Mouse (Mus musculus): Measurements from ENCODE around the gene Tgm2. TPM values are rescaled to one million over a fixed set of nuclear protein-coding genes. Genes with fewer than 3 reads are reported as not detected.

The Tgm2 gene
- total RNA-seq, 2 experiments from 2014 or later = 6.9 TPM

DNA sequence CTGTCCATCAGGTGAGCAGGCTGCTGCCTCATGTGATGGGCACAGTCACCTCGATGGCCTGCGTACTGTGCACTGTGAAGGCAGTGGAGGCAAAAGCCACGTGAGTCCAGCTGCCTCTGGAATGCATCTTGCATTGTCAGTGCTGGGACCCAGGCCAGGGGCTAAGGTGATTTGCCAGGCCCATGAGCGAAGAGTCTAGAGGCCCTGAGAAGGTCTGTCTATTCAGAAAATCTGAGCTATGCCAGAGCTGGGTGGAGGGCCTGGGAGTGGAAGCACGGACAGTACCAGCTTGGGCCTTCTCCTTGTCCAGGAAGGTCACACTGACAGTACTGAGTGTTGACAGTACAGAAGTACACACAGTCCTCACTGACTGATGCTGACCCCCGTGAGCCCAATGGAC is 23.4 kb downstream of the Tgm2 start:
- DNase-seq (ENCODE audit: extremely low spot score in 1 of 2, low spot score in 2 of 2) = no peak
- intact Hi-C loops (cut with DNase I) = no loop called here

- intact Hi-C loops (cut with DNase I) = no loop called here
- peak in 1 of 2 experiments; percentile 76 for DNase-seq (ENCODE audit: extremely low spot score in 1 of 2, low spot score in 2 of 2)
These were observed 24.4 kb downstream of the Tgm2 start for GRCm38 (mm10) chr2:158121645-158122326.

DNA sequence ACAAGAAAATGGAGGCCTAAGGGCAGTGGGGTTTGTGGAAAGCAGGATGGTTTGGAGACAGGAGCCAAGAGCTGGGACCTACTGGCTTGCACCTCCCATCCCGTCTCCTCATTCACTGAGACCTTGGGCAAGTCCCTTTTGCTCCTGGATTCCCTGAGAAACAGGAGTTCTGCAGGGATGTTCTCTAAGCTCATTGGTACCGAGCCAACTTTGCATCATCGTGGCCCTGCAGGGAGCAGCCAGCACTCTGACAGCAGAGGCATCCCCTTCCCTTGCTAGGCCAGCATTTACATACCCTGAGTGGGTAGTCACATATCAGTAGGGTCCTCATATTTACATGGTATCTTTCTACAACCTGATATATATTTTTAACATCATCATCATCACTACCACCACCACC is 25.4 kb downstream of the Tgm2 start:
- intact Hi-C loops (cut with DNase I) = no loop called here

DNA sequence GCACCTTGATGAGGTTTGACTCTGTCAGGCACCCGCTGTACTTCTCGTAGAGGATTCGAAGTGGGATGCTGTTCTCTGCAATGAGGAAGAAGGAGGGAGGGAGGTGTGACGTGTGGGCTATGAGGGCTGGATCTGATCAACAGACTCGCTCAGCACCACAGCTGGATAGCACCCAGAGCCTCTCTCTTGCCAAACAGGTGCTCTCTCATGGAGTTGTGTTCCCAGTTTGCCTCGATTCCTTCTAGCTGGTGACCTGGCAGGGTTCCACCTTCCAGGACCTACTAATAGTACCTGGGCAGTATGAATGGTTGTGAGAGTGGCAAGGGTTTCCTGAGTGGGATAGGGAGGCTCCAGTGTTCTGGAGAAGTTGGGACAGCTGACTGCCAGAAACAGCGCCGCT is 26.0 kb downstream of the Tgm2 start:
- no peak for DNase-seq (ENCODE audit: extremely low spot score in 1 of 2, low spot score in 2 of 2)
- intact Hi-C loops (cut with DNase I) = no loop called here

More for the DNA sequence above, 25.4 kb downstream of the Tgm2 start:
- no peak for DNase-seq (ENCODE audit: extremely low spot score in 1 of 2, low spot score in 2 of 2)

DNA sequence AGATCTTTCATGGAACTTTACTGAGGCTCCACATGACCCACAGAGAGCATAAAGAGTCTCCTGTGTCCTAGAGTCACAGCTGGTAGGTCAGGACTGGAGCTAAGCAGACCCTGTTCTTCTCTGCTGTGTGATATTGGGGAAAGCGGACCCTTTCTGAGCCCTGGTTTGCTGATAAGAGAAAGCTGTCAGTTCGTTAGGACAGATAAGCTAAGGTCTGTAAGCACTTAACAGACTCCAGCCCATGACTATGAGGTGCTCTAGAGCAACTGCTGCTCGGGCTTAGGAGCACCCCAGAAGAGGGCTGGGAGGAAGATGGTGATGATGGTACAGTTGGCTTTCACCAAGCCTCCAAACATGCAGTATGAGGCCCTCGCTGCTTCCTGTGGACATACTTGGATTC is 27.1 kb downstream of the Tgm2 start:
- no peak for DNase-seq (ENCODE audit: extremely low spot score in 1 of 2, low spot score in 2 of 2)
- intact Hi-C loops (cut with DNase I) = no loop called here

- no peak for DNase-seq (ENCODE audit: extremely low spot score in 1 of 2, low spot score in 2 of 2)
- intact Hi-C loops (cut with DNase I) = no loop called here
These were observed 29.6 kb downstream of the Tgm2 start for GRCm38 (mm10) chr2:158116653-158117052.

DNA sequence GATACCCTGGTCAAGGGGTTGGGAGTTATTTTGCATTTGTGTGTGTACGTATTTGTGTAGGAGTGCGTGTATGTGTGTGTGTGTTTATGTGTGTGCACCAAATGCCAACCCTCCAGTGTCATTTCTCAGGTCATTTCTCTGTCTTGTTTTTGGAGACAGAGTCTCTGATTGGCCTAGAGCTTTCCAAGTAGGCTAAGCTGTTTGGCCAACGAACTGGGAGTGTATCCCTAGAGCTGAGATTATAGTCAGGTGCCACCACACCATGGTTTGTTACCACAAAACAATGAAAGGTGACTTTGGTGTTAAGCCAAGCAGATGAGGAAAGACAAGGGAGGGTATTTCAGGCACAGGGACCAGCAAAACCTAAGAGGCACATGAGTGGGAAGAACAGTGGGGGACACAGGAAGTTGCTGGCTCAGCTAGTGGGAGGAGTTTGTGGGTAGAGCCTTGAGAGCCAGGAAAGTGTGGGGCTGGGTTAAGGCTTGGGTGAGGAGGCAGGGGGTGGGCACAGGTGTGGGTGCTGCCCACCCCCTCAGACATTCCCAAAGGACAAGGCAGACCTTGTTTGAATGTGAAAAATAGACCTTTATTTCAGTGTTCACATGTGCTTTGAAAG is 30.3 kb downstream of the Tgm2 start:
- intact Hi-C loops (cut with DNase I) = no loop called here
- DNase-seq (ENCODE audit: extremely low spot score in 1 of 2, low spot score in 2 of 2) = no peak

- no peak for DNase-seq (ENCODE audit: extremely low spot score in 1 of 2, low spot score in 2 of 2)
- intact Hi-C loops (cut with DNase I) = no loop called here
These were observed 31.3 kb downstream of the Tgm2 start for GRCm38 (mm10) chr2:158114931-158115330.

- DNase-seq (ENCODE audit: extremely low spot score in 1 of 2, low spot score in 2 of 2) = peak in 1 of 2 experiments; percentile 85
- intact Hi-C loops (cut with DNase I) = no loop called here
These were observed 32.5 kb downstream of the Tgm2 start for GRCm38 (mm10) chr2:158113591-158114257.

- no peak for DNase-seq (ENCODE audit: extremely low spot score in 1 of 2, low spot score in 2 of 2)
- intact Hi-C loops (cut with DNase I) = loop anchor here (5.0 kb wide), 1 partner anchor 33 kb away; no protein-coding TSS in a partner anchor
These were observed 36.7 kb downstream of the Tgm2 start for GRCm38 (mm10) chr2:158109516-158109915.

DNA sequence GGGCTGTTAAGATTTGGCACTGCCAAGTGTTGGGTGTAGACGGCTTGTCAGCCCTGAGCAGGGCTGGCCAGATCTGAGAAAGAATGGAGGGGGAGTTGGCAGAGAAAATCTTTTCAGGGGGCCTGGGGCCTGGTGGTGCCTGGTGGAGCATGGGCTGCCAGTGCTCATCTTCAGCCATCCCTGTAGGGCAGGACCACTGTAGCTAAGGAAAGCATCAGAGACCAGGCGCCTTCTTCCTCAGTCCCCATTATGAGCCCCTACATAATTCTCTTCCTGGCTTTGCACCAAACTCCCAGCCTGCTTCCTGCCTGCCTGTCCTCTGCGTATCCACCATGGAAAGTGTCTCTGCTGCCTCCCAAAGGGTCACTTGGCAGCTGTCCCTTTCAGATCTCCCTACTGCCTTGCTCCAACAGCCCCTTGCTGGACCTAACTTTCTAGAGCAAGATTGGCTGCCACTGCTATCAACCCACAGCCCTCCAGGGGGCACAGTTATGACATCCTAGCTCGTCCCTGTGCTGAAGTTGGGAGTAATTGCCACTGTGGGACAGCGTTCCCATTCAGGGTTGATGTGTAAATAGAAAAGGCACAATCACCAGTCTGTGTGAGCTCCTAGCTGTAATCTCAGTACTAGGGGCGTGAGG is 39.2 kb downstream of the Tgm2 start:
- intact Hi-C loops (cut with DNase I) = loop anchor here (5.0 kb wide), 1 partner anchor 35 kb away; no protein-coding TSS in a partner anchor
- DNase-seq (ENCODE audit: extremely low spot score in 1 of 2, low spot score in 2 of 2) = peak in 1 of 2 experiments; percentile 68

- intact Hi-C loops (cut with DNase I) = loop anchor here (5.0 kb wide), 1 partner anchor 37 kb away; no protein-coding TSS in a partner anchor
- no peak for DNase-seq (ENCODE audit: extremely low spot score in 1 of 2, low spot score in 2 of 2)
These were observed 40.6 kb downstream of the Tgm2 start for GRCm38 (mm10) chr2:158105605-158106004.

DNA sequence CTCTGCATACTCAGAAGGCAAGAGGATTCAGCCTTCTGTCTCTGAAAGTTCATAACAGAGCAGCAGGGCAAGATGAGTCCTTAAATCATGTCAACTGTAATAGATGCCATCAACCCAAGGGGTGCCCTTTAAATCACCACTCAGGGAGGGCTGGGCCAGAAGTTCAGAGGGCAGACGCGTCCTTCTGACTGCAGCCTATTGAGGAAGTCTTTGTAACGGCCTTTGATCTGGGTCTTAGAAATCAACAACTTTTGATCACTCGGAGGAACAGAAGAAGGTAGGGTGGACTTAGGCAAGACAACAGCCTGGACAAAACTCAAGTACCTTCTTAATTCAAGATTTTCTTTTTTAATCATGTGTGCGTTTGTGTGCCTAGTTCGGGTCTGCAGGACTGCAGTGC is 41.3 kb downstream of the Tgm2 start:
- DNase-seq (ENCODE audit: extremely low spot score in 1 of 2, low spot score in 2 of 2) = no peak
- intact Hi-C loops (cut with DNase I) = loop anchor here (5.0 kb wide), 1 partner anchor 37 kb away; no protein-coding TSS in a partner anchor

DNA sequence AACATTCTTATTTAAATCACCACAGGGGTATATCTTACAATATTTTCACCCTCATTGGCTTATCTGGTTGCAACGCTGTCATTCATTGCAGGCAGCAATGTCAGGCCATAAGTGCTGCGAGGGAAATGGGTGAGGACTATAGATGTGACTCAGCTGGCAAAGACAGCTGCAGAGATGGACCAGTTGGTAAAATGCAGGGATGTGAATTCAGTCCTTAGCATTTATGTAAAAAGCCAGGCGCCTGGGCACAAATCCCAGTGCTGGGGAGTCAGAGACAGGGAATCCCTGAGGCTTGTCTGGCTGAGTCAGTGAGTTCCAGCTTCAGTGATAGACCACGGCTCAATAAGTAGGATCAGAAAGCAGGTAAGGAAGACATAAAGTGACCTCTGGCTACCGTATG is 44.5 kb downstream of the Tgm2 start:
- intact Hi-C loops (cut with DNase I) = no loop called here
- DNase-seq (ENCODE audit: extremely low spot score in 1 of 2, low spot score in 2 of 2) = peak in 1 of 2 experiments; percentile 39

GRCm38 (mm10) chr2:158099537-158099936 is 46.7 kb downstream of the Tgm2 start:
- no peak for DNase-seq (ENCODE audit: extremely low spot score in 1 of 2, low spot score in 2 of 2)
- intact Hi-C loops (cut with DNase I) = no loop called here

- no peak for DNase-seq (ENCODE audit: extremely low spot score in 1 of 2, low spot score in 2 of 2)
These were observed 47.5 kb downstream of the Tgm2 start for GRCm38 (mm10) chr2:158098730-158099129.

DNA sequence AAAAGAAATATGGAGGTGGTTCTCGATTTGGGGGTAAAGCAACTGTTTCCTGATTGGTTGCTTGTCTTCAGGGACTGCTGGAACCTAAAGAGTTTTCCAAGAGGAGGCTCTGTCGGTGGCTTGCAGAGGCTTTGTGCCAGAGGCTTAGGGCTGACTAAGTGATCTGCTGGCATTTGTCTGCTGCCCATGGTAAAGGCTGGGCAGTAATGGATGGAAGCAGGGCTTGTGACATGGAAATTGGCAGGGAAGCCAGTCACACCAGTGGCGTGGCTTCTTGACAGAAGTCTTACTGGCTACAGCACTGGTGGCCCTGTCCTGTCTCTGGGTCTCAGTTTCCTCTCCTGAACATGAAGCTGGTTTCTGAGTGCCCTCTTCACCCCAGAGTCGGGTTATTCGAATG is 49.2 kb downstream of the Tgm2 start:
- no peak for DNase-seq (ENCODE audit: extremely low spot score in 1 of 2, low spot score in 2 of 2)

More at GRCm38 (mm10) chr2:158098730-158099129, 47.5 kb downstream of the Tgm2 start:
- intact Hi-C loops (cut with DNase I) = no loop called here

DNA sequence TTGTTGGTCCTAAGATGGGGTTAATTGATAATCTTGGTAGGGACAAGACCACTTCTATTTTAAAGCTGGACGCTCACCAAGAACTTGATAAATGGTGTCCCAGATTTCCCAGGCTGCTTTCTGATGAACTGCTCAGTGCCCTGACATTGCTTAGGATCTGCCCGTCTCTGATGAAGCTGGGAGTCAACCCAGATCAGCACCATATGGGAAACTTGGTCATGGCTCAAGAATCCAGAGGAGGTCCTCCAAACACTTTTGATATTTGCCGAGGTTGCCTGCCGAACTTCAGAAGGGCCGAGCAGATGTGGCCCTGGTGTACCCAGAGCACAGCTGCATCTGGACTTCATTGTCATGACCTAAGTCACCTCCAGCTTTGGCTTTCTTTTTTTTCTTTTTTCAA is 51.4 kb downstream of the Tgm2 start:
- intact Hi-C loops (cut with DNase I) = no loop called here
- no peak for DNase-seq (ENCODE audit: extremely low spot score in 1 of 2, low spot score in 2 of 2)

More for the DNA sequence above, 49.2 kb downstream of the Tgm2 start:
- intact Hi-C loops (cut with DNase I) = no loop called here

DNA sequence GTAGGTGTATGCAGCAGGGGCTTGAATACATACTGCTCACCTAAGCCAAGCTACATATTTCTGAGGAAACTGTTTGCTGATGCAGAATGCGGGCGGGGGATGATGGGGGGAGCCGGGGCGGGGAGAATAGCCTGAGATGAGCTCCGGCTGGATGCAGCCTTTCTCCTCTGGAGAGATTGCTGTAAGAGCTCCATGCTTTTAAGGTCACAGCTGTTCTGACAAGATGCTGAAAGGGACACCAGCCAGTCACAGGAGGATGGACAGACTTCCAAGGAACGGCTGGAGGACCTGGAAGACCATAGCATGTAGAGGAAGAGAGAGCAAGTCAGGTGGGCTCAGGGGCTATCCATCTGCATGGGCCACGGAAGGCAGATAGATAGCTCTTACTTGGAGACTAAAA is 51.9 kb downstream of the Tgm2 start:
- no peak for DNase-seq (ENCODE audit: extremely low spot score in 1 of 2, low spot score in 2 of 2)
- intact Hi-C loops (cut with DNase I) = no loop called here

Measured in left cerebral cortex, postnatal 10 days (tissue).